Mouse (Mus musculus): ENCODE measurements around the gene Mip. TPM values are rescaled to one million over a fixed set of nuclear protein-coding genes. Genes with fewer than 3 reads are reported as not detected.

Mip gene
- polyA plus RNA-seq, 1 experiment from 2014 or later = not detected

DNA sequence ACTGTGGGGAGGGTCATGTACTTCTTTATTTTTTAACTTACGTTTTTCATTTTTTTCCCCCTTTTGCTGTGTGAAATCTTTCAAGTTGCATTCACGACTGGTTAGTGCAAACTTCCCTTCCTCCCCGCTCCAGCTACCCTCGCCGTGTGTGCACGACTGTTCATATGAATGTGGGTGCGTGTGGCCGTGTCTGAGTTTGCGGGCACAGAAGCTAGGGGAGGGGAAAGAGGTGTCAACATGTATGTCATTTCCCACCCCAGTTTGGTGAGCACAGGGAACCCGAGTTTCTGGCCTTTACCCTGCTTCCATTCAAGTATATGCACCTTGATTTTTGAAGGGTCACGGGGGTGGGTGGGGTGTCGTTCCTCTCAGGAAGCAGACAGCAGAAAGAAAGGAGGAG lies 4.9 kb downstream of the Mip start:
- no peak overlapping the region for H3K4me3 ChIP-seq (ENCODE audit: low read depth, low read length)
- no peak overlapping the region for H3K4me2 ChIP-seq (replicated peaks; ENCODE audit: low read depth)
- H3K36me3 ChIP-seq (ENCODE audit: control insufficient read depth, insufficient read depth) = no peaks in the 10 kb centered on the region
- 78% methylated on average over 12 of the region's 12 CpGs for WGBS
- no peaks in the 10 kb centered on the region for H3K27me3 ChIP-seq (replicated peaks; ENCODE audit: control insufficient read depth, insufficient read depth, low read length)
- no peak for TF ChIP-seq CTCF (IDR thresholded peaks at IDR 0.05; ENCODE audit: low read depth)
- no peak overlapping the region for H3K27ac ChIP-seq (ENCODE audit: low read depth, low read length)
- H3K4me1 ChIP-seq (replicated peaks; ENCODE audit: control insufficient read depth, insufficient read depth, low read length) = no peaks in the 10 kb centered on the region
- no peak for ATAC-seq
- H3K9ac ChIP-seq (ENCODE audit: low read depth, low read length) = no peak overlapping the region
- H3K9me3 ChIP-seq (ENCODE audit: control insufficient read depth) = no peaks in the 10 kb centered on the region

DNA sequence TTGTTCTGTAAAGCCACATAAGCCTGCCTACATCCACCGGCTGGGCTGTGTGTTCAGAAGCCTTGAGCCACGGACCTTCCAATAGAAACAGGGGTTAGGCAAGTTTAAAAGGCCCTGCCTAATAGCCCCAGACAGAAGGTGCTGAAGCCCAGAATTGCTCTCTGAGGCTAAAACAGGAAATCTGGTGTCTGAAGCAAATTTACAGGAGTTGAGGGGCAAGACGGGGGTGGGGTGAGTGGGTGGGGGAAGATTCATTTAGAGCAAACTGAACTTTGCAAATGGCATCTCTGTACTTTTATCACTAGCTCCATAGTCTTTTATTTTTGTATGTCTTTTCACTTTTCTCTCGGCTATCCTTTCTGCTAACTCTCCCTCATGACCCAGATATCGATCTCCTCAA lies 5.5 kb downstream of the Mip start:
- Histone ChIP-seq H3K27me3 (replicated peaks; ENCODE audit: control insufficient read depth, insufficient read depth, low read length) (no peaks in the 10 kb centered on the region), H3K36me3 (ENCODE audit: control insufficient read depth, insufficient read depth) (no peaks in the 10 kb centered on the region), H3K9ac (ENCODE audit: low read depth, low read length) (0 out of 2 replicates have a peak overlapping the region, but pooled peaks have one; percentile 67), H3K4me2 (replicated peaks; ENCODE audit: low read depth) (peak overlapping the region; percentile 95), H3K4me1 (replicated peaks; ENCODE audit: control insufficient read depth, insufficient read depth, low read length) (no peaks in the 10 kb centered on the region), H3K4me3 (ENCODE audit: low read depth, low read length) (peak overlapping the region; percentile 86), H3K9me3 (ENCODE audit: control insufficient read depth) (no peaks in the 10 kb centered on the region), H3K27ac (ENCODE audit: low read depth, low read length) (peak overlapping the region; percentile 79; the same call in 1 of the 2 replicates)
- ATAC-seq = no peak
- 9% methylated on average over 5 of the region's 5 CpGs for WGBS
- no peak for TF ChIP-seq CTCF (IDR thresholded peaks at IDR 0.05; ENCODE audit: low read depth)

DNA sequence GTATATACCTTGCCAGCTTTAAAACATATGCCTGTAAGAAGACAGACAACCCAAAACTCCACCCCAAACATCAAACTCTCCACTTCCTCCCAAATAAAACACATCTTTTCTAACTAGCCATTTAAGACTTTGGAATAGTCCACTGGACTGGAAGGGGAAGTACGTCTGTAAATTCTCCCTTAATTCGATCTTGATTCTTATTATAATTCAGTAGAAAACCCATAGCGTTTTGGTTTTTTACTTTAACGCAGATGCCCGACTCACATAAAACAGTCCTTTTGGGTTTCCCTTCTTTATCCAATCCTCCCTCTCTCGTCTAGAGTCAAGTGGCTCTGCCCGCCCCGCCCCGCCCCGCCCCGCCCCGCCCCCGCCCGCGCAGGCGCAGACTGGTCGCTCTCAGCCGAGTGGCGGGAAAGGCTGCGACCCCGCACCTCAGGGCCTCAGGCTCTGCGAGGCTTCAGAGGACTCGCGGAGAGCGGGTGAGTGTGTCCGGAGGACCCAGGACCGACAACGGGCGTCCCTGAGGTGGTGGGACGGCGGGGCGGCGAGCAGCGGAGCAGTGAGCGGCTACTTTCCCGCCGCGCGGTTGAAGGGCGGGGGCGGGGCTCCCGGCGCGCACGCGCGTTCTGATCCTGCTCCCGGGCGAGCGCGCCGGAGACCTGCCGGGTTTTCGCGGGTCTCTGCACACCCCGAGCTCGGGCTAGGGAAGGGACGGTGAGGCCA lies 6.2 kb downstream of the Mip start, which contains the start of gene Timeless:
Timeless (plus strand) TSS at position 369 of the 723 bp plus-strand sequence.
- peak within 1 kb of the TSS; percentile 86 for H3K4me3 ChIP-seq (ENCODE audit: low read depth, low read length)
- H3K9ac ChIP-seq (ENCODE audit: low read depth, low read length) = peak within 1 kb of the TSS; percentile 67
- ATAC-seq = peak; percentile 89
- TF ChIP-seq CTCF (IDR thresholded peaks at IDR 0.05; ENCODE audit: low read depth) = no peak
- no peaks in the 10 kb centered on the region for H3K4me1 ChIP-seq (replicated peaks; ENCODE audit: control insufficient read depth, insufficient read depth, low read length)
- H3K27ac ChIP-seq (ENCODE audit: low read depth, low read length) = peak within 1 kb of the TSS; percentile 79
- no peaks in the 10 kb centered on the region for H3K27me3 ChIP-seq (replicated peaks; ENCODE audit: control insufficient read depth, insufficient read depth, low read length)
- WGBS = under 1% methylated on average over 58 of the region's 58 CpGs
- H3K4me2 ChIP-seq (replicated peaks; ENCODE audit: low read depth) = peak within 1 kb of the TSS; percentile 95
- H3K36me3 ChIP-seq (ENCODE audit: control insufficient read depth, insufficient read depth) = no peaks in the 10 kb centered on the region
- no peaks in the 10 kb centered on the region for H3K9me3 ChIP-seq (ENCODE audit: control insufficient read depth)

DNA sequence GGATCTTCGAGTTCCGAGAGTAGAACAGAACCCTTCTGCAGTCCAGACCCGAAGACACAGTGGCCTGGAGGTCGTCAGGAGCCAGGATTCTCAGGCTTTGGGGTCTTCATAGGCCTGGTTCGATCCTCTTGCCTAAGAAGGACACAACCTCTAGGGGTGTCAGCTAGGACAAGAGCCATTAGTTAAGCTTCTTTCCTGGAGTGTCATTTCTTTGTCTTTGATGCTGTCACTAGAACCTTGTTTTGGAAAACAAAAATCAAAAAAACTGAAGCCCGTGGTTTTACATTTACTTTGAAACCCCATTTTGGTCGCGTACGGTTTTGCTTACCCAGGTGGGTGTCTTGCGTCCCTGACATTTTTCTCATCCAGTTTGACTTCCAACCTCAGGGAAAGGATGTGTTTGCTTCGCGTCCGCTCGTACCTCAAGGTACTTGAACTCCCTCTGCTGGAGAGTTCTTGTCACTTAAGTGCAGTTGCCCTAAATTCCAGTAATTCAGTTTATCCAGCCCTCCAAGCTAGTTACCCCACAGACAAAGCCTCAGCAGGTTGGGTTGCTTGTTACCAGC lies 6.9 kb downstream of the Mip start:
- no peaks in the 10 kb centered on the region for H3K36me3 ChIP-seq (ENCODE audit: control insufficient read depth, insufficient read depth)
- peak overlapping the region; percentile 86 for H3K4me3 ChIP-seq (ENCODE audit: low read depth, low read length)
- H3K27ac ChIP-seq (ENCODE audit: low read depth, low read length) = peak overlapping the region; percentile 79
- no peaks in the 10 kb centered on the region for H3K9me3 ChIP-seq (ENCODE audit: control insufficient read depth)
- WGBS = under 1% methylated on average over 14 of the region's 14 CpGs
- peak; percentile 59 for ATAC-seq
- peak overlapping the region; percentile 95 for H3K4me2 ChIP-seq (replicated peaks; ENCODE audit: low read depth)
- H3K9ac ChIP-seq (ENCODE audit: low read depth, low read length) = peak overlapping the region; percentile 67
- no peaks in the 10 kb centered on the region for H3K4me1 ChIP-seq (replicated peaks; ENCODE audit: control insufficient read depth, insufficient read depth, low read length)
- TF ChIP-seq CTCF (IDR thresholded peaks at IDR 0.05; ENCODE audit: low read depth) = peak; percentile 89
- H3K27me3 ChIP-seq (replicated peaks; ENCODE audit: control insufficient read depth, insufficient read depth, low read length) = no peaks in the 10 kb centered on the region

DNA sequence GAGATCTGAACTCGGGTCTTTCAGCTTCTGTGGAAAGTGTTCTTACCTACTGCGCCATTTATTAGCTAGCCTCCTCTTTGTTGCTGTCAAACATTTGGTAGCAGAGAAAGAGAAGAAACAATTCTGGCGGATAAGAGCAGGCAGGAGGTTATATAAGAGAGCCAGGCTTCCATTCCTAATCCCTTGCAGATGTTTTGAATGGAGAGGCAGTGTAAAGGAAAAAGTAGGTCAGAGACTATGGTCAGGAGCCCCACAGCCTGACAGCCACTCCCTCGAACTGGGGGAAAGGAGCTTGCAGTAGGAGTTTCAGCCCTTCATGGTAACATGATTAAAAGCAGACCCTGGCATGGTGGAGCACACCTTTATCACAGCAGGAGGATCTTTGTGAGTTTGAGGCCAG lies 10.7 kb downstream of the Mip start:
- Histone ChIP-seq H3K4me3 (ENCODE audit: low read depth, low read length) (no peak overlapping the region), H3K36me3 (ENCODE audit: control insufficient read depth, insufficient read depth) (no peaks in the 10 kb centered on the region; the same call in 1 of the 2 replicates), H3K27me3 (replicated peaks; ENCODE audit: control insufficient read depth, insufficient read depth, low read length) (no peaks in the 10 kb centered on the region), H3K4me1 (replicated peaks; ENCODE audit: control insufficient read depth, insufficient read depth, low read length) (no peaks in the 10 kb centered on the region), H3K27ac (ENCODE audit: low read depth, low read length) (no peak overlapping the region), H3K4me2 (replicated peaks; ENCODE audit: low read depth) (no peak overlapping the region), H3K9me3 (ENCODE audit: control insufficient read depth) (no peaks in the 10 kb centered on the region), H3K9ac (ENCODE audit: low read depth, low read length) (no peak overlapping the region)
- 70% methylated on average over 4 of the region's 4 CpGs for WGBS
- TF ChIP-seq CTCF (IDR thresholded peaks at IDR 0.05; ENCODE audit: low read depth) = no peak
- ATAC-seq = no peak

DNA sequence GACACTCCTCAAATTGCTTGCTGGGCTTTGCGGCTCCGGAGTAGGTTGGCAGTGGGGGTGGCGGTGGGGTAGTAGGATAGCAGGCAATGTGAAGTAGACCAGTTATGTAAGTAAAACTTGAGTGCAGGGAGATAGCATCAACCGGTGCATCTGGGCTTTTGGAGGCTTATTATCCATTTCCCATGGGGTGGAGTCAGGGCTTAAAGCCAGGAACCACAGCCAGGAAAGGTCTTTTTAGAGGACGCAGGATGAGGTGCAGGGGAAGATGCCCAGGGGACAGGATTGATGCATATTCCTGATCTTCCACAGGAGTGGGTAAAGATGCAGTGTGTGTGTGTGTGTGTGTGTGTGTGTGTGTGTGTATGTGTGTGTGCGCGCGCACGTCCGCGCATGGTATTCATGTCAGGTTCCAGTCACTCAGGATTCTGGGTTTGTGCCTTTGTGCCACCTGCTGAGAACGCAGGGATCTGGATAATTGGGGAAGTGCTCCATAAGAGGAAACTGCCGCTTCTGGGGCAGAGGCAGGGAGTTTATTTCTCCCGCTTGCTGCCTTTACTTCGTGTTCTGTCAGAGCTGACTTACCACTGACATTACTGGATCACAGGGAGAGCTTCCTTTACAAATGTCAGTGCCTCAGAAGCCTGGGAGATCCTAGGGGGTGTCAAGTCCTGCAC lies 12.3 kb downstream of the Mip start:
- H3K9ac ChIP-seq (ENCODE audit: low read depth, low read length) = no peak overlapping the region
- no peak for ATAC-seq
- H3K27me3 ChIP-seq (replicated peaks; ENCODE audit: control insufficient read depth, insufficient read depth, low read length) = no peaks in the 10 kb centered on the region
- TF ChIP-seq CTCF (IDR thresholded peaks at IDR 0.05; ENCODE audit: low read depth) = no peak
- no peaks in the 10 kb centered on the region for H3K9me3 ChIP-seq (ENCODE audit: control insufficient read depth)
- H3K4me3 ChIP-seq (ENCODE audit: low read depth, low read length) = no peak overlapping the region
- 82% methylated on average over 15 of the region's 15 CpGs for WGBS
- no peaks in the 10 kb centered on the region; the same call in 1 of the 2 replicates for H3K36me3 ChIP-seq (ENCODE audit: control insufficient read depth, insufficient read depth)
- H3K4me1 ChIP-seq (replicated peaks; ENCODE audit: control insufficient read depth, insufficient read depth, low read length) = no peaks in the 10 kb centered on the region
- H3K27ac ChIP-seq (ENCODE audit: low read depth, low read length) = no peak overlapping the region
- H3K4me2 ChIP-seq (replicated peaks; ENCODE audit: low read depth) = no peak overlapping the region

All from intestine, postnatal 0 days (tissue).